Mouse (Mus musculus): ENCODE results near the gene Fam173b. TPM values are rescaled to one million over a fixed set of nuclear protein-coding genes. Genes with fewer than 3 reads are reported as not detected.

Fam173b gene
- polyA plus RNA-seq, 1 experiment, result 37.8 TPM

DNA sequence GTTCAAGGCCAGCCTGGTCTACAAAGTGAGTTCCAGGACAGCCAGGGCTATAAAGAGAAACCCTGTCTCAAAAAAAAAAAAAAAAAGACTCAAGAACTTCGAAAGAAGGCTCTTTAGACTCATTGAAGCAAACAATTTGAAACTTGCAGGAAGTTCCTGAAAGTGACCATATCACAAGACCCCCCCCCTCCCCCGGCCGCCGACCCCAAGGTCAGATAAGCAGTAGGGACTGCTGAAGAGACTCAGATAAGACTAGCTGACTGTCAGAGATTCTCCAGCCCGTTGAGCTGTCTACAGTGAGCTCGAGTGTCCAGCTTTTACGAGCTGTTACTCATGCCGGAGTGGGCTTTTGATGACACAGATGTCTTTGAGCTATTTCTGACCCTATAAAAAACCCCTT, 38.8 kb upstream of the Fam173b start:
- TF ChIP-seq REST (IDR thresholded peaks at IDR 0.05; ENCODE audit: insufficient read depth, insufficient read length), result no peak
- TF ChIP-seq POLR2AphosphoS2 (IDR thresholded peaks at IDR 0.05; ENCODE audit: insufficient read length, low read depth), result no peak
- TF ChIP-seq E2F4 (IDR thresholded peaks at IDR 0.05; ENCODE audit: insufficient read depth), result no peak
- no peak for TF ChIP-seq SRF (IDR thresholded peaks at IDR 0.05; ENCODE audit: control insufficient read depth, insufficient read length, low read depth)
- TF ChIP-seq MAX (IDR thresholded peaks at IDR 0.05; ENCODE audit: low read depth), result no peak
- TF ChIP-seq USF1 (IDR thresholded peaks at IDR 0.05; ENCODE audit: low read depth), result no peak
- no peak for TF ChIP-seq CEBPB (IDR thresholded peaks at IDR 0.05; ENCODE audit: insufficient read depth, poor library complexity, severe bottlenecking)
- TF ChIP-seq MYOD1 (IDR thresholded peaks at IDR 0.05; ENCODE audit: control insufficient read depth in 1 of 3, insufficient read length in 2 of 3, low read depth in 2 of 3), result no peak
- TF ChIP-seq MYOG (IDR thresholded peaks at IDR 0.05; ENCODE audit: control insufficient read depth in 1 of 3, insufficient read depth in 1 of 3, insufficient read length in 2 of 3, low read depth in 2 of 3), result no peak
- no peak for TF ChIP-seq POLR2A (IDR thresholded peaks at IDR 0.05; ENCODE audit: insufficient read length, low read depth)
- no peak for TF ChIP-seq TCF3 (IDR thresholded peaks at IDR 0.05; ENCODE audit: insufficient read length, low read depth)
- no peak for TF ChIP-seq TCF12 (IDR thresholded peaks at IDR 0.05; ENCODE audit: insufficient read depth, poor library complexity, severe bottlenecking)
- Histone ChIP-seq H3K36me3 (ENCODE audit: control insufficient read depth, insufficient read depth) (no peaks in the 10 kb centered on the region), H3K4me2 (ENCODE audit: low read depth) (no peak overlapping the region)

DNA sequence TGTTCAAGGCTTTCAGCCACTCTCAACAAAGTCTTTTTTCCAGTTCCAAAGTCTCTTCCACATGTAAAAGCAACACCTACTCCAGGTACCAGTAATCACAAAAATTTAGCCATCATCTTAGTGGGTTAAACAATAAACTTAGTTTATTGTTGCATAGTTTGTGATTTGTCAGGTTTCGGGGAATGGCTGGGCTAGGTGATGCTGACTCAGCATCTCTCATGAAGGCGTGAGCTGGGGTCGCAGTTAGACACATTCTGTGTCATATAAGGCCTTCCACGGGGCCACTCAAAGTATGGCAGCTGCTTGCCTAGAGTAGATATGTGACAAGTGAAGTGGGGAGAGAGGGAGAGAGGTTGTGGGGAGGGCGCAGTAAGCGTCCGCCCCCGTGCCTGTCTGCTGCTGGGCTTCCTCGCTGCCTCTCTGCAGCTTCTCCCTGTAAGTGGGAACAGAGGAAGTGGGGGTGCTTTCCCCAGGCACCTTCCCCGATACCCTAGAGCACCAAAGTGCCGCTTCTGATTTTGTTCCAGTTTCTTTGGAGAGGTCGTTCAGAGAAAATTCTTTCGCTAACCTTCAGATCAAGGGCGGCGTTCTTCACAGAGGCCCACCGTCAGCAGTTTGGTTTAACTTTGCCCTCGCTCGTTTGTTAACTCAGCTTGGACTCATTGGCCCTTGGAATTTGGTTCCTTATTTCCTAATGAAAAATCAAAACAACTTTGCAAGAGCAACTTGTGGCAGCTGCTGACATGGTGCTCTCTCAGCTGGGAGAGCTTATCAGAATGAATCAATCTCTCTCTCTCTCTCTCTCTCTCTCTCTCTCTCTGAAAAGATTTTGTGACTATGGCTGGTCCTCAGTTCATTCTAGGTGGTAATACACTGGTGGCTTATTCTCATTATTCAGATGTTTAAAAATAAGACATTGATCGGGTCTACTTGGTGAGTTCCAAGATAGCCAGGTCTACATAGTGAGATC, 37.8 kb upstream of the Fam173b start:
- no peak overlapping the region for H3K4me2 ChIP-seq (ENCODE audit: low read depth)

More for the DNA sequence above, 38.8 kb upstream of the Fam173b start:
- Histone ChIP-seq H3K27me3 (ENCODE audit: control insufficient read depth, insufficient read depth, insufficient read length) (no peaks in the 10 kb centered on the region), H3K4me3 (no peak overlapping the region), H3ac (ENCODE audit: control insufficient read depth, insufficient read length) (no peak overlapping the region), H3K79me2 (ENCODE audit: control insufficient read depth, insufficient read depth) (no peaks in the 10 kb centered on the region)

DNA sequence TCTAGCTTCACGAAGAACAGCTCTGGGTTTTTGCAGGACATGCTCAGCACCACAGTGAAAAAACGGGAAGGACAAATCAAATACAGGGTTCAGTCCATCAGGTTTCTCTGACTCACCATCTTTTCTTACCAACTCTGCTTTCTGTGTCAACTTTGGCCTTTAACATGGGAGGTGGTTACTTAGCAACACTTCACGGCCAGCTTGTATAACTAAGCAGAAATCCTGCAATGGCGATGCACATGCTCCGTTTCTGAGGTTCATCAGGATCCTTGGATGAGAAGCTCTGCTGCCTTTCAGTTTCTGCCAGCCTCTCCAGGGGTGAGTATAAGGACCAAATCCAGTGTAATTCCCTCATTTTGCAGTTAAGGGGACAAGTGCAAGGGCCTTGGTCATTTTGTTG, 36.5 kb upstream of the Fam173b start, which contains the start of gene Cmbl:
Gene Cmbl (plus strand): TSS at position 206 of the 400 bp plus-strand sequence.
- Histone ChIP-seq H3K79me2 (ENCODE audit: control insufficient read depth, insufficient read depth) (no peaks in the 10 kb centered on the region), H3K4me3 (no peak within 1 kb of the TSS), H3K36me3 (ENCODE audit: control insufficient read depth, insufficient read depth) (no peaks in the 10 kb centered on the region), H3ac (ENCODE audit: control insufficient read depth, insufficient read length) (no peak within 1 kb of the TSS), H3K27me3 (ENCODE audit: control insufficient read depth, insufficient read depth, insufficient read length) (no peaks in the 10 kb centered on the region), H3K4me2 (ENCODE audit: low read depth) (no peak within 1 kb of the TSS)
- TF ChIP-seq SRF (IDR thresholded peaks at IDR 0.05; ENCODE audit: control insufficient read depth, insufficient read length, low read depth), result no peak

More for the DNA sequence above, 37.8 kb upstream of the Fam173b start:
- H3ac ChIP-seq (ENCODE audit: control insufficient read depth, insufficient read length), result no peak overlapping the region
- no peaks in the 10 kb centered on the region for H3K79me2 ChIP-seq (ENCODE audit: control insufficient read depth, insufficient read depth)
- no peaks in the 10 kb centered on the region for H3K27me3 ChIP-seq (ENCODE audit: control insufficient read depth, insufficient read depth, insufficient read length)
- H3K36me3 ChIP-seq (ENCODE audit: control insufficient read depth, insufficient read depth), result no peaks in the 10 kb centered on the region
- no peak overlapping the region for H3K4me3 ChIP-seq
- TF ChIP-seq REST (IDR thresholded peaks at IDR 0.05; ENCODE audit: insufficient read depth, insufficient read length) (no peak), MYOD1 (IDR thresholded peaks at IDR 0.05; ENCODE audit: control insufficient read depth in 1 of 3, insufficient read length in 2 of 3, low read depth in 2 of 3) (no peak), POLR2AphosphoS2 (IDR thresholded peaks at IDR 0.05; ENCODE audit: insufficient read length, low read depth) (no peak), E2F4 (IDR thresholded peaks at IDR 0.05; ENCODE audit: insufficient read depth) (no peak), USF1 (IDR thresholded peaks at IDR 0.05; ENCODE audit: low read depth) (no peak), CEBPB (IDR thresholded peaks at IDR 0.05; ENCODE audit: insufficient read depth, poor library complexity, severe bottlenecking) (no peak), MYOG (IDR thresholded peaks at IDR 0.05; ENCODE audit: control insufficient read depth in 1 of 3, insufficient read depth in 1 of 3, insufficient read length in 2 of 3, low read depth in 2 of 3) (no peak), TCF3 (IDR thresholded peaks at IDR 0.05; ENCODE audit: insufficient read length, low read depth) (no peak), SRF (IDR thresholded peaks at IDR 0.05; ENCODE audit: control insufficient read depth, insufficient read length, low read depth) (no peak), TCF12 (IDR thresholded peaks at IDR 0.05; ENCODE audit: insufficient read depth, poor library complexity, severe bottlenecking) (no peak), MAX (IDR thresholded peaks at IDR 0.05; ENCODE audit: low read depth) (no peak), POLR2A (IDR thresholded peaks at IDR 0.05; ENCODE audit: insufficient read length, low read depth) (no peak)

DNA sequence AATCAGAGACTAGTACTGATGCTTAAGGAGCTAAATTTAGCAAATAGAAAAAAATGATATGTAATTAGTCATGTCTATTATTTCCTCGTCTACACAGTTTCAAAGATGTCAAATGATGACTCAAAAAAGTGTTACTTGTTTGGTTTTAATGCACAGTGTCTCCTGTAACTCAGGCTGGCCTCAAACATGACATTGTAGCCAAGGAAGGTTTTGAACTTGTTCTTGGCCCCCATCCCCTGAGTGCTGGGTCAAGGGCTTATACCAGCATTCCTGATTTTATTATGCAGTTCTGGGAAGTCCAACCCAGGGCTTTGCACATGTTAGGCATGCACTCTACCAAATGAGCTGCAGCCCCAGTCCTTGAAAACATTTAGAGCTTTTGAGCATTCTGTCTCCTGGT, 35.9 kb upstream of the Fam173b start:
- H3ac ChIP-seq (ENCODE audit: control insufficient read depth, insufficient read length), result no peak overlapping the region
- H3K4me2 ChIP-seq (ENCODE audit: low read depth), result no peak overlapping the region
- no peak overlapping the region for H3K4me3 ChIP-seq
- no peaks in the 10 kb centered on the region for H3K36me3 ChIP-seq (ENCODE audit: control insufficient read depth, insufficient read depth)
- no peaks in the 10 kb centered on the region for H3K79me2 ChIP-seq (ENCODE audit: control insufficient read depth, insufficient read depth)
- no peak for TF ChIP-seq SRF (IDR thresholded peaks at IDR 0.05; ENCODE audit: control insufficient read depth, insufficient read length, low read depth)
- TF ChIP-seq POLR2AphosphoS2 (IDR thresholded peaks at IDR 0.05; ENCODE audit: insufficient read length, low read depth), result no peak
- TF ChIP-seq TCF12 (IDR thresholded peaks at IDR 0.05; ENCODE audit: insufficient read depth, poor library complexity, severe bottlenecking), result no peak
- TF ChIP-seq CEBPB (IDR thresholded peaks at IDR 0.05; ENCODE audit: insufficient read depth, poor library complexity, severe bottlenecking), result no peak
- TF ChIP-seq E2F4 (IDR thresholded peaks at IDR 0.05; ENCODE audit: insufficient read depth), result no peak
- TF ChIP-seq REST (IDR thresholded peaks at IDR 0.05; ENCODE audit: insufficient read depth, insufficient read length), result no peak
- no peak for TF ChIP-seq TCF3 (IDR thresholded peaks at IDR 0.05; ENCODE audit: insufficient read length, low read depth)
- TF ChIP-seq POLR2A (IDR thresholded peaks at IDR 0.05; ENCODE audit: insufficient read length, low read depth), result no peak
- no peak for TF ChIP-seq MAX (IDR thresholded peaks at IDR 0.05; ENCODE audit: low read depth)
- no peak for TF ChIP-seq MYOD1 (IDR thresholded peaks at IDR 0.05; ENCODE audit: control insufficient read depth in 1 of 3, insufficient read length in 2 of 3, low read depth in 2 of 3)
- TF ChIP-seq USF1 (IDR thresholded peaks at IDR 0.05; ENCODE audit: low read depth), result no peak
- TF ChIP-seq MYOG (IDR thresholded peaks at IDR 0.05; ENCODE audit: control insufficient read depth in 1 of 3, insufficient read depth in 1 of 3, insufficient read length in 2 of 3, low read depth in 2 of 3), result no peak
- H3K27me3 ChIP-seq (ENCODE audit: control insufficient read depth, insufficient read depth, insufficient read length), result no peaks in the 10 kb centered on the region
